Mouse (Mus musculus) CH12.LX (cell line): ENCODE data around the gene Babam2. TPM values are rescaled to one million over a fixed set of nuclear protein-coding genes. Genes with fewer than 3 reads are reported as not detected.

Experiments
- DNase-seq: peaks from one replicate; pipeline ENCODE4 v3.0.0-alpha.2; 2013; ENCODE audit errors: extremely low read depth
- H3K27ac ChIP-seq: 2 replicates; pipeline ENCODE4 v1.5.1; 2012; ENCODE audit warnings: low read depth, mild to moderate bottlenecking, control low read depth, moderate library complexity; ENCODE audit not compliant: insufficient read depth
- H3K27me3 ChIP-seq: replicated peaks from 2 replicates; pipeline ENCODE3; 2012; ENCODE audit warnings: inconsistent platforms
- H3K36me3 ChIP-seq, 2 experiments: replicated peaks in 1 of 2; 2 replicates each; pipeline versions ENCODE3 to v1.6.1; 2012; ENCODE audit warnings: inconsistent platforms in 1 of 2, low read length in 1 of 2, mild to moderate bottlenecking in 1 of 2, mixed read lengths in 1 of 2, moderate library complexity in 1 of 2; ENCODE audit not compliant: control insufficient read depth in 1 of 2, insufficient read depth in 1 of 2
- H3K4me1 ChIP-seq, 2 experiments: 2 replicates each; pipeline ENCODE4 v1.6.1; 2012; ENCODE audit warnings: inconsistent platforms in 1 of 2, moderate library complexity in 1 of 2; ENCODE audit not compliant: insufficient read depth in 2 of 2, control insufficient read depth in 1 of 2
- H3K4me2 ChIP-seq: 2 replicates; pipeline ENCODE4 v1.6.1; 2012; ENCODE audit warnings: low read depth, mild to moderate bottlenecking, control low read depth; ENCODE audit not compliant: poor library complexity, insufficient read depth, severe bottlenecking
- H3K4me3 ChIP-seq, 3 experiments: fragments of 150-350 bp in 1 of 3; sonication (generic) in 1 of 3; replicated peaks in 1 of 3; 2 replicates each; pipeline versions ENCODE3 to v1.5.1; 2011 to 2012; ENCODE audit warnings: low read depth in 2 of 3, low read length in 2 of 3, mild to moderate bottlenecking in 2 of 3, moderate library complexity in 2 of 3, control low read depth in 1 of 3, improper control_type of control experiment in 1 of 3, inconsistent platforms in 1 of 3, mixed read lengths in 1 of 3; ENCODE audit not compliant: poor library complexity in 1 of 3
- H3K79me2 ChIP-seq: replicated peaks from 2 replicates; pipeline ENCODE4 v1.6.1; 2012; ENCODE audit warnings: mild to moderate bottlenecking, moderate library complexity; ENCODE audit not compliant: control insufficient read depth, poor library complexity, insufficient read depth, severe bottlenecking; ENCODE audit errors: extremely low read depth
- H3K9ac ChIP-seq: 2 replicates; pipeline ENCODE4 v1.6.1; 2012; ENCODE audit warnings: low read depth, mild to moderate bottlenecking, control low read depth, moderate library complexity; ENCODE audit not compliant: insufficient read depth
- H3K9me3 ChIP-seq: replicated peaks from 2 replicates; pipeline ENCODE3; 2012; ENCODE audit warnings: low read length, inconsistent platforms, mixed read lengths
- CHD1 ChIP-seq: IDR thresholded peaks from 2 replicates; pipeline ENCODE4 v1.6.1; 2012; ENCODE audit warnings: low read depth, low read length, improper control_type of control experiment, inconsistent platforms
- CTCF ChIP-seq, 2 experiments: IDR thresholded peaks in 1 of 2; conservative IDR thresholded peaks in 1 of 2; 2 replicates each; pipeline ENCODE4 v1.5.1; 2011 to 2012; ENCODE audit warnings: low read depth in 2 of 2, low read length in 2 of 2, improper control_type of control experiment in 1 of 2, inconsistent platforms in 1 of 2, mild to moderate bottlenecking in 1 of 2, moderate library complexity in 1 of 2
- ELF1 ChIP-seq: IDR thresholded peaks from 2 replicates; pipeline ENCODE4 v1.6.1; 2014; ENCODE audit warnings: low read depth, mild to moderate bottlenecking, inconsistent platforms, low read length, improper control_type of control experiment
- EP300 ChIP-seq: IDR thresholded peaks from 2 replicates; pipeline ENCODE4 v1.6.1; 2011; ENCODE audit warnings: low read length, improper control_type of control experiment
- HCFC1 ChIP-seq: IDR thresholded peaks from 2 replicates; pipeline ENCODE4 v1.6.1; 2012; ENCODE audit warnings: low read depth, mild to moderate bottlenecking, inconsistent platforms, low read length, improper control_type of control experiment
- JUN ChIP-seq: IDR thresholded peaks from 2 replicates; pipeline ENCODE4 v1.6.1; 2011; ENCODE audit warnings: low read depth, mild to moderate bottlenecking, low read length, improper control_type of control experiment, moderate library complexity; ENCODE audit not compliant: insufficient read depth
- KAT2A ChIP-seq: IDR thresholded peaks from 2 replicates; pipeline ENCODE4 v1.6.1; 2012; ENCODE audit warnings: low read length, improper control_type of control experiment, inconsistent platforms; ENCODE audit not compliant: insufficient replicate concordance
- MAFK ChIP-seq: IDR thresholded peaks from 2 replicates; pipeline ENCODE4 v1.6.1; 2011; ENCODE audit warnings: low read length, improper control_type of control experiment; ENCODE audit not compliant: insufficient replicate concordance
- MAX ChIP-seq: IDR thresholded peaks from 2 replicates; pipeline ENCODE4 v1.6.1; 2011; ENCODE audit warnings: low read length, improper control_type of control experiment
- MAZ ChIP-seq: IDR thresholded peaks from 2 replicates; pipeline ENCODE4 v1.6.1; 2012; ENCODE audit warnings: low read depth, mild to moderate bottlenecking, inconsistent platforms, low read length, improper control_type of control experiment, moderate library complexity
- MXI1 ChIP-seq: IDR thresholded peaks from 2 replicates; pipeline ENCODE4 v1.6.1; 2011; ENCODE audit warnings: mild to moderate bottlenecking, low read depth, low read length, improper control_type of control experiment
- NELFE ChIP-seq: IDR thresholded peaks from 2 replicates; pipeline ENCODE4 v1.6.1; 2011; ENCODE audit warnings: low read depth, low read length, improper control_type of control experiment
- NRF1 ChIP-seq: IDR thresholded peaks from 2 replicates; pipeline ENCODE4 v1.6.1; 2014; ENCODE audit warnings: low read depth, mild to moderate bottlenecking, inconsistent platforms, low read length, improper control_type of control experiment, moderate library complexity
- PAX5 ChIP-seq: IDR thresholded peaks from 2 replicates; pipeline ENCODE4 v1.6.1; 2012; ENCODE audit warnings: low read length, inconsistent platforms, mixed read lengths
- POLR2A ChIP-seq: IDR thresholded peaks from 2 replicates; pipeline ENCODE4 v1.6.1; 2011; ENCODE audit warnings: low read depth, mild to moderate bottlenecking, improper control_type of control experiment, low read length
- POLR2AphosphoS2 ChIP-seq: IDR thresholded peaks from 2 replicates; pipeline ENCODE4 v1.6.1; 2011; ENCODE audit warnings: low read depth, low read length, improper control_type of control experiment
- USF1 ChIP-seq: IDR thresholded peaks from 2 replicates; pipeline ENCODE4 v1.6.1; 2014; ENCODE audit warnings: low read depth, mild to moderate bottlenecking, inconsistent platforms, low read length, improper control_type of control experiment
- ZC3H11A ChIP-seq: IDR thresholded peaks from 2 replicates; pipeline ENCODE4 v1.6.1; 2012; ENCODE audit warnings: low read depth, mild to moderate bottlenecking, inconsistent platforms, low read length, improper control_type of control experiment
- ZKSCAN1 ChIP-seq: IDR thresholded peaks from 2 replicates; pipeline ENCODE4 v1.6.1; 2012; ENCODE audit warnings: low read depth, inconsistent platforms, low read length, improper control_type of control experiment, borderline replicate concordance
- ZNF384 ChIP-seq: IDR thresholded peaks from 2 replicates; pipeline ENCODE4 v1.6.1; 2012; ENCODE audit warnings: low read depth, low read length, improper control_type of control experiment, inconsistent platforms
- dilution Hi-C: fragments of 300-500 bp; cut with MboI; formaldehyde crosslinking; loops from 2 replicates; pipeline ENCODE4 v1.14.3; 2020; ENCODE audit warnings: low sequenced_read_pairs; ENCODE audit not compliant: extremely low pct_unique_long_range_greater_than_20kb, extremely low pct_ligation_motif_present
- in situ Hi-C: fragments of 300-500 bp; cut with MboI; formaldehyde crosslinking; loops from 3 replicates; pipeline ENCODE4 v1.14.3; 2019; ENCODE audit warnings: low sequenced_read_pairs, low pct_ligation_motif_present, low pct_unique_long_range_greater_than_20kb, mixed read lengths
- polyA plus RNA-seq: library from polyadenylated mRNA; unstranded; fragments of >175 nt; gene quantifications from 2 replicates; pipeline ENCODE4 v1.2.1, GENCODE M21; 2012; ENCODE audit warnings: low read depth; ENCODE audit not compliant: insufficient read length
- total RNA-seq, 2 experiments: library from RNA; depleted of rRNA; stranded (reverse); fragments of 300-350 nt in 1 of 2; fragments of >200 nt in 1 of 2; gene quantifications; 2 replicates each; pipeline ENCODE4 v1.2.3; 2012 to 2014

Babam2 gene
- total and polyA plus RNA-seq, 3 experiments, result 38.2 to 78.0 (median 39.8) TPM

GRCm38 (mm10) chr5:32110651-32111050 lies 413.2 kb downstream of the Babam2 start:
- no peak overlapping the region for H3K9ac ChIP-seq
- no peak for TF ChIP-seq MAZ
- no peak for TF ChIP-seq HCFC1
- TF ChIP-seq NRF1, result no peak
- no peaks in the 10 kb centered on the region for H3K36me3 ChIP-seq
- dilution Hi-C loops (no loop called here), in situ Hi-C loops (no loop called here)
- H3K4me1 ChIP-seq, result peaks cover 4 to 19% of the 10 kb centered on the region in 2 experiments; a peak in 3 of 4 replicates
- H3K4me3 ChIP-seq, result no peak overlapping the region
- no peak for DNase-seq
- no peak overlapping the region for H3K27ac ChIP-seq
- no peaks in the 10 kb centered on the region for H3K9me3 ChIP-seq
- H3K4me2 ChIP-seq, result no peak overlapping the region
- no peaks in the 10 kb centered on the region for H3K79me2 ChIP-seq
- H3K27me3 ChIP-seq, result no peaks in the 10 kb centered on the region

DNA sequence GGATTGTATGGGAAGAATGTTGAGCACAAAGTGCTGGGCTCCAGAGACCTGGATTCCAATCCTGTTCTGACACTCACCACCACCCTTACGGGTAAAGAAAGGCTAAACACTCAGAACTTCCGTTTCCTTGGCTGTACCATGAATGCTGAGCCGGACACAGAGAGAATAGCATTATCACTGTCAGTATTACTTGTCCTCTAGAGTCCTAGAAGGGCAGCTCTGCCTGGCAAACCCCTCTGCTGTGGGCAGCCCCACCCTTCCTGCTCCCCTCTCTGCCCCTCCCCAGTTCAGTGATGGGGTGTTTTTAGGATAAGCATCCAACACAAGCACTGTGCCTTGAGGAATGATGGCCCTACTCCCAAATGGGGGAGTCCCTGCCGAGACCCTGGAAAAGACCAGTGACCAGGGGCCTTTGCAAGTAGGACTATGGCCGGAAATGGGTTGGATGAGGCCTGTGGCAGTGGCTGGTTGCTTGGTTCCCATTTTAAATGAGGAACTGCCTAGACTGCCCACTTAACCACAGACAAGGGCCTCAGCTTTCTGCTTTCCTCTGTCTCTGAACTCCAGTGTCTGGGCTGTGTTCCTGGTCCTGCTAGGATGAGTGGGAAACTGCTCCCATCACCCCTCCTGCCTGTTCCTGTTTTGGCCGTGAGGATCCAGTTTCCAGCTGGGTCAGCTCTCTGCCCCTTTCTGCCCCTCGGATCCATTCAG lies 414.9 kb downstream of the Babam2 start:
- Histone ChIP-seq H3K4me1 (peaks cover 4 to 19% of the 10 kb centered on the region in 2 experiments; a peak in 3 of 4 replicates), H3K36me3 (no peaks in the 10 kb centered on the region), H3K9ac (no peak overlapping the region)
- in situ Hi-C loops, result no loop called here
- TF ChIP-seq ZC3H11A (no peak), POLR2AphosphoS2 (no peak), ZKSCAN1 (no peak), ELF1 (no peak), MAZ (no peak), NELFE (no peak), JUN (no peak), KAT2A (no peak), NRF1 (no peak), USF1 (no peak), EP300 (no peak), MAFK (no peak), MXI1 (no peak), PAX5 (no peak), HCFC1 (no peak), MAX (no peak), ZNF384 (no peak), CHD1 (no peak), POLR2A (no peak), CTCF (conservative IDR thresholded peaks at IDR 0.05 in 1 of 2, IDR thresholded peaks at IDR 0.05 in 1 of 2; ENCODE audit: low read depth in 2 of 2, low read length in 2 of 2) (no peak)
- TF ChIP-seq, all 38 proteins: peak for 0
- dilution Hi-C loops, result no loop called here
- no peak overlapping the region for H3K4me3 ChIP-seq
- no peaks in the 10 kb centered on the region for H3K79me2 ChIP-seq
- no peak for DNase-seq
- no peaks in the 10 kb centered on the region for H3K27me3 ChIP-seq
- no peak overlapping the region for H3K4me2 ChIP-seq
- no peaks in the 10 kb centered on the region for H3K9me3 ChIP-seq
- no peak overlapping the region for H3K27ac ChIP-seq
